In the genomic region with DNA sequence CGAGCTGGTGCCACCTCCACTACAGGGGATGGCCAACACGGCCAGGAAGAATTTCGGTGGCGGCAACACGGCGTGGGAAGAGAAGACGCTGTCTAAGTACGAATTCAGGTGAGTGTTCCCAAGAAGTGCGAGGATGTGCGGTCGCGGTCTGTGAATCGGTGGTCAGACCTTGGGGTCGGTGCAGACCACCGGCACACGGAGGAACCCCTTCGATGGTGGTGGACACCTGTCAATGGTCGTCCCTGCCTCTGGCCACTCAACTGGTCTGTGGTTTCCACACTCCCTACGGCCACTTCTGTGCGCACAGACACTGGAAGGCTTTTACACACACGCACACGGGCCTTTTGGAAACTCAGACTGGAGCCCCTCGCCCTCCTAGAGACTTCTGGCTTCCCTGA, we compare ENCODE assay signal across 8 mouse cellular contexts. TPM values are rescaled to one million over a fixed set of nuclear protein-coding genes. Genes with fewer than 3 reads are reported as not detected.
DNase-seq lines count a peak whose midpoint lies in the region; ATAC-seq and TF ChIP-seq lines count a peak whose summit lies in the region.

No protein-coding gene starts in this region.

- peaks cover 51% of the 10 kb centered on the region for H3K36me3 ChIP-seq in limb, embryonic 12.5 days
- peaks cover 33% of the 10 kb centered on the region for H3K36me3 ChIP-seq in stomach, embryonic 15.5 days

- no peaks in the 10 kb centered on the region for H3K27me3 ChIP-seq in cerebellum, adult 2 months (ENCODE audit: control insufficient read depth, insufficient read depth, low read length)
- H3K27me3 ChIP-seq in limb, embryonic 12.5 days = no peaks in the 10 kb centered on the region
- no peaks in the 10 kb centered on the region for H3K27me3 ChIP-seq in stomach, embryonic 15.5 days (replicated peaks)

- under 1% methylated on average over 23 of the region's 23 CpGs for WGBS in cerebellum, adult 2 months
- WGBS in limb, embryonic 12.5 days = 2% methylated on average over 23 of the region's 23 CpGs
- under 1% methylated on average over 23 of the region's 23 CpGs for WGBS in stomach, embryonic 15.5 days

- no peaks in the 10 kb centered on the region for H3K9me3 ChIP-seq in limb, embryonic 12.5 days
- H3K9me3 ChIP-seq in stomach, embryonic 15.5 days = no peaks in the 10 kb centered on the region

- no peak for TF ChIP-seq CTCF in cerebellum, adult 2 months (IDR thresholded peaks at IDR 0.05; ENCODE audit: borderline replicate concordance, insufficient read depth, low read depth, low read length)

- no peak overlapping the region for H3K27ac ChIP-seq in cerebellum, adult 2 months (ENCODE audit: insufficient read depth, low read length)
- H3K27ac ChIP-seq in limb, embryonic 12.5 days = no peak overlapping the region
- no peak overlapping the region for H3K27ac ChIP-seq in stomach, embryonic 15.5 days

- ATAC-seq in limb, embryonic 12.5 days (ENCODE audit: insufficient number of reproducible peaks, insufficient read depth, low FRiP score, low TSS enrichment, low read depth) = no peak
- no peak for ATAC-seq in stomach, embryonic 15.5 days (ENCODE audit: insufficient read depth, low FRiP score, low read depth)
- no peak for ATAC-seq in granulocyte monocyte progenitor cell, adult 5-6 weeks (replicated peaks; ENCODE audit: poor library complexity, severe bottlenecking)

- DNase-seq in cerebellum, adult 2 months = no peak
- DNase-seq in cerebellum, postnatal 14 days = no peak
- DNase-seq in spleen, adult 12 weeks (ENCODE audit: low spot score) = peak; percentile 15
- no peak for DNase-seq in spleen, postnatal 10 days (ENCODE audit: low spot score in 2 of 2)
- DNase-seq in cerebellum, postnatal 10 days = no peak

- peak overlapping the region; percentile 78 for H3K4me3 ChIP-seq in cerebellum, adult 2 months (replicated peaks; ENCODE audit: insufficient read depth, low read depth, low read length)
- H3K4me3 ChIP-seq in limb, embryonic 12.5 days (replicated peaks) = peak overlapping the region; percentile 89
- peak overlapping the region; percentile 65 for H3K4me3 ChIP-seq in stomach, embryonic 15.5 days (replicated peaks)

- TF ChIP-seq POLR2A in cerebellum, adult 2 months (IDR thresholded peaks at IDR 0.05; ENCODE audit: borderline replicate concordance, insufficient read depth, low read length) = no peak

- peak overlapping the region; percentile 90 for H3K4me2 ChIP-seq in limb, embryonic 12.5 days
- H3K4me2 ChIP-seq in stomach, embryonic 15.5 days = peak overlapping the region; percentile 88

- H3K9ac ChIP-seq in limb, embryonic 12.5 days (replicated peaks) = peak overlapping the region; percentile 84
- peak overlapping the region; percentile 74 for H3K9ac ChIP-seq in stomach, embryonic 15.5 days

- peaks cover 12% of the 10 kb centered on the region for H3K4me1 ChIP-seq in cerebellum, adult 2 months (ENCODE audit: control insufficient read depth, insufficient read depth, low read length)
- peaks cover 19% of the 10 kb centered on the region for H3K4me1 ChIP-seq in limb, embryonic 12.5 days (replicated peaks)
- H3K4me1 ChIP-seq in stomach, embryonic 15.5 days = peaks cover 20% of the 10 kb centered on the region

RNA-seq across cellular contexts. Expression of a gene that starts 0.5 kb away (rescaled TPM):
- 28.6 and 32.0 TPM in 2 replicates for polyA plus RNA-seq in cerebellum, adult 2 months (2012; rRNA removed)
- 70.6 and 74.7 TPM in 2 replicates for polyA plus RNA-seq in limb, embryonic 12.5 days (2016; fragmentation: Nextera tagmentation; extraction: Ambion mirVana)
- 124 and 125 TPM in 2 replicates for polyA plus RNA-seq in stomach, embryonic 15.5 days (2015; fragmentation: Nextera tagmentation; extraction: Ambion mirVana)
- total RNA-seq in granulocyte monocyte progenitor cell, adult 5-6 weeks (2014; fragmentation: Nextera tagmentation) = 72.9 and 76.0 TPM in 2 replicates
- 138 and 139 TPM in 2 replicates for total RNA-seq in granulocyte monocyte progenitor cell, adult 5-6 weeks (2017)

RNA-seq across cellular contexts. Expression of a gene that starts 0.8 kb away (rescaled TPM):
- polyA plus RNA-seq in cerebellum, adult 2 months (2012; rRNA removed) = 17.3 and 18.5 TPM in 2 replicates
- 10.3 and 11.2 TPM in 2 replicates for polyA plus RNA-seq in limb, embryonic 12.5 days (2016; fragmentation: Nextera tagmentation; extraction: Ambion mirVana)
- 11.6 and 13.4 TPM in 2 replicates for polyA plus RNA-seq in stomach, embryonic 15.5 days (2015; fragmentation: Nextera tagmentation; extraction: Ambion mirVana)
- 12.9 and 14.2 TPM in 2 replicates for total RNA-seq in granulocyte monocyte progenitor cell, adult 5-6 weeks (2014; fragmentation: Nextera tagmentation)
- 3.5 and 11.6 TPM in 2 replicates for total RNA-seq in granulocyte monocyte progenitor cell, adult 5-6 weeks (2017)

RNA-seq across cellular contexts. Expression of a gene that starts 42.1 kb away (rescaled TPM):
- polyA plus RNA-seq in cerebellum, adult 2 months (2012; rRNA removed) = 23.4 and 24.2 TPM in 2 replicates
- 53.9 and 55.3 TPM in 2 replicates for polyA plus RNA-seq in limb, embryonic 12.5 days (2016; fragmentation: Nextera tagmentation; extraction: Ambion mirVana)
- polyA plus RNA-seq in stomach, embryonic 15.5 days (2015; fragmentation: Nextera tagmentation; extraction: Ambion mirVana) = 68.7 and 74.8 TPM in 2 replicates
- 13.8 and 14.6 TPM in 2 replicates for total RNA-seq in granulocyte monocyte progenitor cell, adult 5-6 weeks (2014; fragmentation: Nextera tagmentation)
- total RNA-seq in granulocyte monocyte progenitor cell, adult 5-6 weeks (2017) = 13.0 and 21.3 TPM in 2 replicates
